ENCODE assay signal across 8 mouse cellular contexts in genomic region chr5:93328059-93328458, GRCm38 (mm10).
A peak's percentile ranks its signal among the peaks of the same experiment; 100 is the strongest.
DNase-seq lines count a peak whose midpoint lies in the region; ATAC-seq and TF ChIP-seq lines count a peak whose summit lies in the region.

No protein-coding gene starts in this region.

- no peak for TF ChIP-seq POLR2A in heart, adult 2 months (IDR thresholded peaks at IDR 0.05; ENCODE audit: insufficient read depth, low read depth, low read length)

- peak; percentile 96 for TF ChIP-seq CTCF in heart, adult 2 months (IDR thresholded peaks at IDR 0.05)
- TF ChIP-seq CTCF in left cerebral cortex, adult 2 months (IDR thresholded peaks at IDR 0.05): peak; percentile 86

- H3K4me3 ChIP-seq in heart, adult 2 months: no peak overlapping the region
- H3K4me3 ChIP-seq in heart, embryonic 12.5 days: no peak overlapping the region
- H3K4me3 ChIP-seq in left cerebral cortex, adult 2 months: no peak overlapping the region
- H3K4me3 ChIP-seq in neural tube, embryonic 11.5 days (ENCODE audit: low read depth, low read length): no peak overlapping the region

- H3K9me3 ChIP-seq in heart, embryonic 12.5 days (replicated peaks): no peaks in the 10 kb centered on the region
- H3K9me3 ChIP-seq in neural tube, embryonic 11.5 days (ENCODE audit: control insufficient read depth, low read length): no peaks in the 10 kb centered on the region

- H3K79me2 ChIP-seq in heart, adult 2 months (replicated peaks; ENCODE audit: control insufficient read depth, insufficient read depth, low read length): no peaks in the 10 kb centered on the region

- no peaks in the 10 kb centered on the region for H3K27me3 ChIP-seq in heart, adult 2 months (ENCODE audit: control insufficient read depth, insufficient read depth, low read length)
- no peaks in the 10 kb centered on the region for H3K27me3 ChIP-seq in heart, embryonic 12.5 days (replicated peaks)
- H3K27me3 ChIP-seq in neural tube, embryonic 11.5 days (ENCODE audit: control insufficient read depth, insufficient read depth, low read length): no peaks in the 10 kb centered on the region

- ATAC-seq in heart, embryonic 12.5 days (ENCODE audit: insufficient number of reproducible peaks, low FRiP score): no peak
- ATAC-seq in neural tube, embryonic 11.5 days (ENCODE audit: insufficient read depth, low FRiP score, low TSS enrichment): no peak

- H3K36me3 ChIP-seq in heart, adult 2 months (ENCODE audit: control insufficient read depth, insufficient read depth, low read length): no peaks in the 10 kb centered on the region
- no peaks in the 10 kb centered on the region for H3K36me3 ChIP-seq in heart, embryonic 12.5 days
- H3K36me3 ChIP-seq in neural tube, embryonic 11.5 days (ENCODE audit: control insufficient read depth, insufficient read depth, low read length): no peaks in the 10 kb centered on the region

- H3K27ac ChIP-seq in heart, adult 2 months: no peak overlapping the region
- H3K27ac ChIP-seq in heart, embryonic 12.5 days (ENCODE audit: poor library complexity, severe bottlenecking): no peak overlapping the region
- H3K27ac ChIP-seq in left cerebral cortex, adult 2 months: no peak overlapping the region
- no peak overlapping the region for H3K27ac ChIP-seq in neural tube, embryonic 11.5 days (ENCODE audit: low read depth, low read length)

- no peak for TF ChIP-seq EP300 in heart, adult 2 months (IDR thresholded peaks at IDR 0.05; ENCODE audit: insufficient read depth, low read depth, low read length)

- H3K9ac ChIP-seq in heart, adult 2 months (ENCODE audit: low read depth, low read length): no peak overlapping the region
- H3K9ac ChIP-seq in heart, embryonic 12.5 days: no peak overlapping the region
- H3K9ac ChIP-seq in neural tube, embryonic 11.5 days (ENCODE audit: low read length): no peak overlapping the region

- intact Hi-C loops in heart, adult 2 months (cut with DNase I): no loop called here
- intact Hi-C loops in left cerebral cortex, adult 2 months (cut with DNase I): loop anchor here (5.0 to 10.0 kb wide), 2 partner anchors 603 to 651 kb away; partner anchors contain the start of gene Ccdc158

- no peaks in the 10 kb centered on the region for H3K4me1 ChIP-seq in heart, adult 2 months (ENCODE audit: control insufficient read depth, insufficient read depth, low read length)
- no peaks in the 10 kb centered on the region for H3K4me1 ChIP-seq in heart, embryonic 12.5 days (replicated peaks)
- H3K4me1 ChIP-seq in neural tube, embryonic 11.5 days (ENCODE audit: control insufficient read depth, insufficient read depth, low read length): no peaks in the 10 kb centered on the region

- H3K4me2 ChIP-seq in heart, embryonic 12.5 days: no peak overlapping the region
- H3K4me2 ChIP-seq in neural tube, embryonic 11.5 days (ENCODE audit: low read depth): no peak overlapping the region

- peak; percentile 66 to 80 for DNase-seq in heart, adult 2 months
- peak; percentile 85 for DNase-seq in adrenal gland, postnatal 14 days
- DNase-seq in embryo, embryonic 9.5 days (ENCODE audit: extremely low spot score): peak; percentile 38
- DNase-seq in heart, postnatal 4 days: peak; percentile 83
- peak; percentile 72 to 73 for DNase-seq in left cerebral cortex, adult 2 months (ENCODE audit: extremely low spot score in 1 of 2, low spot score in 2 of 2)
- peak; percentile 56 for DNase-seq in neural tube, embryonic 11.5 days (ENCODE audit: low spot score)
- DNase-seq in thymus, adult 18-20 months: peak; percentile 29 to 30

- 15% methylated on average over 7 of the region's 7 CpGs for WGBS in heart, adult 2 months
- 18% methylated on average over 7 of the region's 7 CpGs for WGBS in heart, embryonic 12.5 days
- 26% methylated on average over 7 of the region's 7 CpGs for WGBS in neural tube, embryonic 11.5 days

Comparison
In these comparisons a context has a peak if more than half of its experiments do, and no peak if none do; other contexts are left out.
1. DNase-seq: peak in every context shown above with its lines; median percentile 85 in adrenal gland, postnatal 14 days; 83 in heart, postnatal 4 days; 73 in heart, adult 2 months; 72 in left cerebral cortex, adult 2 months; 56 in neural tube, embryonic 11.5 days; 38 in embryo, embryonic 9.5 days; 30 in thymus, adult 18-20 months.